Mouse (Mus musculus): ENCODE measurements around the gene Bco2. TPM values are rescaled to one million over a fixed set of nuclear protein-coding genes. Genes with fewer than 3 reads are reported as not detected.

Bco2 gene
- total and polyA plus RNA-seq, 2 experiments from 2014 or later, result 0.65 to 0.76 TPM

GRCm38 (mm10) chr9:50500467-50500973 lies 54.5 kb downstream of the Bco2 start:
- Histone ChIP-seq H3K27ac (ENCODE audit: low read depth, low read length) (no peak overlapping the region), H3K9ac (peak overlapping the region; percentile 18), H3K9me3 (ENCODE audit: low read length) (no peaks in the 10 kb centered on the region), H3K4me1 (ENCODE audit: insufficient read depth) (no peaks in the 10 kb centered on the region), H3K36me3 (ENCODE audit: insufficient read depth) (no peaks in the 10 kb centered on the region), H3K27me3 (ENCODE audit: insufficient read depth, low read length) (no peaks in the 10 kb centered on the region), H3K4me3 (ENCODE audit: low read depth, low read length) (peak overlapping the region; percentile 25), H3K4me2 (ENCODE audit: low read depth) (peak overlapping the region; percentile 37)
- 72% methylated on average over 15 of the region's 15 CpGs for WGBS
- ATAC-seq (no peak), DNase-seq (no peak)
- no peak for TF ChIP-seq CTCF (IDR thresholded peaks at IDR 0.05; ENCODE audit: low read depth)

DNA sequence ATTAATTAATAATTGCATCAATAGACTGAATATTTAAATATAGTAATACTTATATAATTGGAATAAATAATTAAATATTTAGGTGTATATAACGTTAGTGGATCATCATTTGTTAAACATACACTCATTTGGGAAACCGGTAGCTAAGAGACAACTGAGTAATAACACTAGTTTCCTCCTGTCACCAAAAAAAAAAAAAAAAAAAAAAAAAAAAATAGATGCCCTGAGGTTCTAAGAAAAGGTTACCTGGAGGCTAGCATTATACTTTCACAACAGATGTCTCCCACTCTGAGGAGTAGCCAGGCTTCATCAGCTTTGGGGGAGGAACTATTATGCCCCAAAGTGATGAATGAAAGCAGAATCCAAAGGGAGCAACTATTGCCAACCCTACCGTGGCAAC lies 55.2 kb downstream of the Bco2 start:
- H3K9me3 ChIP-seq (ENCODE audit: low read length), result no peaks in the 10 kb centered on the region
- no peaks in the 10 kb centered on the region for H3K4me1 ChIP-seq (ENCODE audit: insufficient read depth)
- WGBS, result 81% methylated on average over 3 of the region's 3 CpGs
- H3K27ac ChIP-seq (ENCODE audit: low read depth, low read length), result no peak overlapping the region
- no peak overlapping the region for H3K4me2 ChIP-seq (ENCODE audit: low read depth)
- ATAC-seq (no peak), DNase-seq (no peak)
- H3K27me3 ChIP-seq (ENCODE audit: insufficient read depth, low read length), result no peaks in the 10 kb centered on the region
- no peak overlapping the region for H3K9ac ChIP-seq
- no peak for TF ChIP-seq CTCF (IDR thresholded peaks at IDR 0.05; ENCODE audit: low read depth)
- no peak overlapping the region for H3K4me3 ChIP-seq (ENCODE audit: low read depth, low read length)
- H3K36me3 ChIP-seq (ENCODE audit: insufficient read depth), result no peaks in the 10 kb centered on the region

DNA sequence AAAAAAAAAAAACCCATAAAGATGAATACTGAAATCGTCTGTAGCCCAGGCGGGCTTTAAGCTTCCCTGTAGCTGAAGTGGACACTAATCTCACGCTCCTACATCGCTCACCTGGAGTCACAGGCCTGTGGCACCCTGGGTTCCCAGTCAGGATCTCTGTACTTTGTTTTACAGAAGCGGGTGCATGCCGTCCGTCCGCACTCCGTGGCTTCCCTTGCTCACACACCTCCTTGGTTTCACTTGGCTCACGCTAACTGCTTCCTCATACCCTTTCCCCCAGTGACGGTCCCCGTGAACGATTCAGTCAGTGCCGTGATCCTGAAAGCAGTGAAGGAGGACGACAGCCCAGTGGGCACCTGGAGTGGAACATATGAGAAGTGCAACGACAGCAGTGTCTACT lies 56.2 kb downstream of the Bco2 start:
- Histone ChIP-seq H3K4me3 (ENCODE audit: low read depth, low read length) (no peak overlapping the region), H3K4me1 (ENCODE audit: insufficient read depth) (no peaks in the 10 kb centered on the region), H3K9me3 (ENCODE audit: low read length) (no peaks in the 10 kb centered on the region), H3K4me2 (ENCODE audit: low read depth) (no peak overlapping the region), H3K27ac (ENCODE audit: low read depth, low read length) (no peak overlapping the region), H3K36me3 (ENCODE audit: insufficient read depth) (no peaks in the 10 kb centered on the region), H3K27me3 (ENCODE audit: insufficient read depth, low read length) (no peaks in the 10 kb centered on the region), H3K9ac (no peak overlapping the region)
- DNase-seq (no peak), ATAC-seq (no peak)
- no peak for TF ChIP-seq CTCF (IDR thresholded peaks at IDR 0.05; ENCODE audit: low read depth)
- 85% methylated on average over 16 of the region's 16 CpGs for WGBS

DNA sequence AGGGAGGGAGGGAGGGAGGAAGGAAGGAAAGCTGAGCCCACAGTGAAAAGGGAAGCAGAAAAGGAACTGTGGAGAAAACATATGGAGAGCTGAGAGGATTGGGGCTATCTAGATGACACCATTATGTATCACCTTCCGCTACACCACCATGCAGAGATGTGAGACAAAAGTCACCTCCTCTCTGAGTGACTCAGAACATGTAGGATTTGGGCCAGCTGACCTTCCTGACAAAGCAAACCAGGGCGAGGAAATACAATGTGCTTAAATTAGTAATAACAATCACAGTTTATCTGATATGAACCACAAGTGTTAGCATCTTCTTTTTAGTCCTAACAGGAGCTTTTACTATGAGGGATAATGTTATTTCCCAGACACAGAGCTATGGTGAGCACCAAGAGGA lies 57.4 kb downstream of the Bco2 start:
- WGBS, result 89% methylated on average over 2 of the region's 2 CpGs
- Histone ChIP-seq H3K4me3 (ENCODE audit: low read depth, low read length) (no peak overlapping the region), H3K9me3 (ENCODE audit: low read length) (no peaks in the 10 kb centered on the region), H3K36me3 (ENCODE audit: insufficient read depth) (no peaks in the 10 kb centered on the region), H3K4me2 (ENCODE audit: low read depth) (no peak overlapping the region), H3K27me3 (ENCODE audit: insufficient read depth, low read length) (no peaks in the 10 kb centered on the region), H3K4me1 (ENCODE audit: insufficient read depth) (no peaks in the 10 kb centered on the region), H3K9ac (no peak overlapping the region), H3K27ac (ENCODE audit: low read depth, low read length) (no peak overlapping the region)
- no peak for ATAC-seq
- no peak for DNase-seq
- TF ChIP-seq CTCF (IDR thresholded peaks at IDR 0.05; ENCODE audit: low read depth), result no peak

DNA sequence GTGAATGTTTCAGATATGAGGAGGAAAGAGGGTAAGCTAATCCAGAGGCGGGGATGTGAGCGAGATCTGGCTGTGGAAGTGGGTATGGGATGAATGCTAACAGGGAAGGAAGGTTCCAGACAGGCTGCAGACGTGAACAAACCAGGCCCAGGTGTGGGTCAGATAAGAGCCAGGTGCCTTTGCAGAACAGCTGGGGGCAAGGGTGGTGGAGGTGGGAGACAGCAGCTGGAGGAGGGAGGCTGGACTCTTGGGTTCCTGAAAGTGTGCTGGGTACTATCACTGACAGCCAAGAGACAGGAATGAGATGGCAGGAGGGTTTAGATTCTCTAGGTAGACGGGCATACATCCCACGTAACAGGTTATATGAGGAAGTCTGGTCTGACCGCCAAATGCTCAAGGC lies 57.9 kb downstream of the Bco2 start:
- DNase-seq, result no peak
- H3K9ac ChIP-seq, result no peak overlapping the region
- ATAC-seq, result no peak
- no peak overlapping the region for H3K27ac ChIP-seq (ENCODE audit: low read depth, low read length)
- H3K4me1 ChIP-seq (ENCODE audit: insufficient read depth), result no peaks in the 10 kb centered on the region
- TF ChIP-seq CTCF (IDR thresholded peaks at IDR 0.05; ENCODE audit: low read depth), result no peak
- no peak overlapping the region for H3K4me2 ChIP-seq (ENCODE audit: low read depth)
- no peak overlapping the region for H3K4me3 ChIP-seq (ENCODE audit: low read depth, low read length)
- 84% methylated on average over 6 of the region's 6 CpGs for WGBS
- no peaks in the 10 kb centered on the region for H3K9me3 ChIP-seq (ENCODE audit: low read length)
- no peaks in the 10 kb centered on the region for H3K36me3 ChIP-seq (ENCODE audit: insufficient read depth)
- no peaks in the 10 kb centered on the region for H3K27me3 ChIP-seq (ENCODE audit: insufficient read depth, low read length)

DNA sequence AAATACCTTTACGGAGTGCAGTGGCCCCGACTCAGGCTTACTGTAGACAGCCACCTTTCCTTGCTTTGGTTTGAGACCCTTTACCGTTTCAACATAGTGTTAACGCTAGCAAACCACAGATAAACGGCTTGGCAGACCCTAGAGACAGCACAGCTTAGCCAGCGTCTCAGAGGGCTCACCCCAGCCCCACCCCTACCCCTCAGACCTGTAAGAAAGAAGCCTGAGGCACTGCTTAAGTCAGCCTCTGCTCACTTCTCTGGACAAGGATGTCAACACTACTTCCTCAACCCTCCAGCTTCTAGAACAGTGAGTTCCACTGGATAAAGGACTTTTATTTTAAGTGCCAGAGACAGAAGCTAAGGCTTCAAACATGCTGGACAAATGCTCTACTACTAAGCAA lies 58.4 kb downstream of the Bco2 start:
- no peak overlapping the region for H3K27ac ChIP-seq (ENCODE audit: low read depth, low read length)
- no peaks in the 10 kb centered on the region for H3K36me3 ChIP-seq (ENCODE audit: insufficient read depth)
- 23% methylated on average over 6 of the region's 6 CpGs for WGBS
- no peaks in the 10 kb centered on the region for H3K27me3 ChIP-seq (ENCODE audit: insufficient read depth, low read length)
- no peak for DNase-seq
- no peak overlapping the region for H3K9ac ChIP-seq
- no peak for ATAC-seq
- no peak for TF ChIP-seq CTCF (IDR thresholded peaks at IDR 0.05; ENCODE audit: low read depth)
- no peaks in the 10 kb centered on the region for H3K9me3 ChIP-seq (ENCODE audit: low read length)
- H3K4me2 ChIP-seq (ENCODE audit: low read depth), result no peak overlapping the region
- no peaks in the 10 kb centered on the region for H3K4me1 ChIP-seq (ENCODE audit: insufficient read depth)
- H3K4me3 ChIP-seq (ENCODE audit: low read depth, low read length), result no peak overlapping the region

GRCm38 (mm10) chr9:50496151-50496505 lies 58.9 kb downstream of the Bco2 start:
- DNase-seq (no peak), ATAC-seq (no peak)
- Histone ChIP-seq H3K9me3 (ENCODE audit: low read length) (no peaks in the 10 kb centered on the region), H3K4me3 (ENCODE audit: low read depth, low read length) (no peak overlapping the region), H3K4me1 (ENCODE audit: insufficient read depth) (no peaks in the 10 kb centered on the region), H3K4me2 (ENCODE audit: low read depth) (no peak overlapping the region), H3K36me3 (ENCODE audit: insufficient read depth) (no peaks in the 10 kb centered on the region), H3K27me3 (ENCODE audit: insufficient read depth, low read length) (no peaks in the 10 kb centered on the region), H3K9ac (no peak overlapping the region), H3K27ac (ENCODE audit: low read depth, low read length) (no peak overlapping the region)
- WGBS, result 23% methylated on average over 6 of the region's 6 CpGs
- TF ChIP-seq CTCF (IDR thresholded peaks at IDR 0.05; ENCODE audit: low read depth), result no peak

All from forebrain, postnatal 0 days (tissue).